Mouse (Mus musculus) heart, postnatal 4 days (tissue): ENCODE data around the gene Hmgb3. TPM values are rescaled to one million over a fixed set of nuclear protein-coding genes. Genes with fewer than 3 reads are reported as not detected.
"Not testable (repeated sequence)": the region's sequence is repeated elsewhere in the genome, so short reads cannot be mapped to it uniquely, and the experiment has no call there.

Experiments used
- DNase-seq: peaks from one replicate; pipeline ENCODE4 v3.0.0; 2021
- total RNA-seq, 2 experiments: library from RNA; stranded (reverse); gene quantifications; 2 replicates each; pipeline ENCODE4 v1.2.3; 2021

Gene Hmgb3
- total RNA-seq: 100 to 1,000 TPM; 117 to 137 TPM

GRCm38 (mm10) chrX:71555415-71556114, at the start of gene Hmgb3:
Gene Hmgb3, plus strand, starts transcription at chrX:71555918.
- DNase-seq: peak; percentile 83

GRCm38 (mm10) chrX:71506591-71506990, 49.1 kb upstream of the Hmgb3 start:
- not testable (repeated sequence) for DNase-seq

GRCm38 (mm10) chrX:71519252-71519651, 36.5 kb upstream of the Hmgb3 start:
- no peak for DNase-seq

GRCm38 (mm10) chrX:71522889-71523288, 32.8 kb upstream of the Hmgb3 start:
- no peak for DNase-seq

- no peak for DNase-seq
Observed at GRCm38 (mm10) chrX:71524310-71524709, 31.4 kb upstream of the Hmgb3 start.

- no peak for DNase-seq
Observed at GRCm38 (mm10) chrX:71525593-71526299, 30.0 kb upstream of the Hmgb3 start.

- DNase-seq: no peak
Observed at GRCm38 (mm10) chrX:71527461-71527860, 28.3 kb upstream of the Hmgb3 start.

- DNase-seq: no peak
Observed at GRCm38 (mm10) chrX:71528150-71528549, 27.6 kb upstream of the Hmgb3 start.

- DNase-seq: no peak
Observed at GRCm38 (mm10) chrX:71528646-71529045, 27.1 kb upstream of the Hmgb3 start.

GRCm38 (mm10) chrX:71532635-71533034, 23.1 kb upstream of the Hmgb3 start:
- no peak for DNase-seq

GRCm38 (mm10) chrX:71534102-71534501, 21.6 kb upstream of the Hmgb3 start:
- DNase-seq: no peak

- DNase-seq: no peak
Observed at GRCm38 (mm10) chrX:71537791-71538190, 17.9 kb upstream of the Hmgb3 start.

- DNase-seq: no peak
Observed at GRCm38 (mm10) chrX:71540821-71541510, 14.8 kb upstream of the Hmgb3 start.

GRCm38 (mm10) chrX:71544731-71545130, 11.0 kb upstream of the Hmgb3 start:
- DNase-seq: no peak

- DNase-seq: no peak
Observed at GRCm38 (mm10) chrX:71545163-71545562, 10.6 kb upstream of the Hmgb3 start.

GRCm38 (mm10) chrX:71556115-71556941, 610 bp downstream of the Hmgb3 start:
- DNase-seq: peak; percentile 39

- DNase-seq: peak; percentile 7
Observed at GRCm38 (mm10) chrX:71556965-71557491, 1.3 kb downstream of the Hmgb3 start.

- no peak for DNase-seq
Observed at GRCm38 (mm10) chrX:71559336-71559735, 3.6 kb downstream of the Hmgb3 start.

GRCm38 (mm10) chrX:71560796-71561195, 5.1 kb downstream of the Hmgb3 start:
- no peak for DNase-seq

- DNase-seq: no peak
Observed at GRCm38 (mm10) chrX:71573132-71573900, 17.6 kb downstream of the Hmgb3 start.

GRCm38 (mm10) chrX:71575550-71575949, 19.8 kb downstream of the Hmgb3 start:
- no peak for DNase-seq
